Mouse (Mus musculus) layer of hippocampus, adult 8-10 months (tissue): ENCODE results near the gene Fbxw4. TPM values are rescaled to one million over a fixed set of nuclear protein-coding genes. Genes with fewer than 3 reads are reported as not detected.
"Not testable (repeated sequence)": the region's sequence is repeated elsewhere in the genome, so short reads cannot be mapped to it uniquely, and the experiment has no call there.

ENCODE experiments used
- DNase-seq, 2 experiments: peaks; one replicate each; pipeline ENCODE4 v3.0.0; 2022; ENCODE audit warnings: low spot score in 2 of 2
- total RNA-seq, 4 experiments: library from RNA; stranded (reverse); gene quantifications; 2 replicates each; pipeline ENCODE4 v1.2.4; 2022

Gene Fbxw4
- total RNA-seq, 4 experiments from 2014 or later: 37.7 to 42.2 (median 40.0) TPM

DNA sequence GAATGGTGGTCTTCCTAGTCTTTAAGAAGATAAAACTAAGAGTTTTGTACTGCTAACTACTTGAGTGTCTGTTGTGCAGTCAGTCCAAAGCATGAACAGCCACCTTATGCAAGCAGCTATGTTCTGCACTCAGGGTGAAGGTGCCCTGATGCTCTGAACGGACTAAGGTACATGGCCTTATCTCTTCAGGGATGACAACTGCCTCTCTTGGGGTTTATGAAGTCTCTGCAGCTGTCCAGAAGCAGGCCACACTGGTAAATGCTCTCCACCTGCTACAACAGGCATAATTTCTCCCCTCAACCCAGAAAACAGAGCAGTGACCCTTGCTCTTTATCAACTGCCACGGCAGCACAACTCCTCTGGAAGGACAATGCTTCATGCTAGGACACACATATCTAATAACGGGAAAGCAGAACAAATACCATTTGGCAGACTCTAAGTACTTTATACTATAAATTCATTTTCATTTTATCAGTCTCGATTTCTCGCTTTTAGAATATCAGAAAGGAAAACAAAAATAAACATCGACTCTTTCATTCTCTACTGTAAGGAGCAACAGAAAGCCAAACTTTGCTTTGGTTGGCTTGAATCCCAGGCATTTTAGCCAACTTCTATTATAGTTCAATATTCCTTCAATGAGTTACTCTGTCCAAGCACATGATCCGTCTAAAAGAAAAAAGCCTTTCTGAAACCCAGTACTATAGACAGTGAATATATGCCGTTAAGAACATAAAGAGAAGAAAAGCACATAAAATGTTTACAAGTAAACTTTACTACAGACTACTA, 3.1 kb downstream of the Fbxw4 start:
- no peak for DNase-seq

GRCm38 (mm10) chr19:45655870-45656269, 4.2 kb downstream of the Fbxw4 start:
- DNase-seq: no peak

DNA sequence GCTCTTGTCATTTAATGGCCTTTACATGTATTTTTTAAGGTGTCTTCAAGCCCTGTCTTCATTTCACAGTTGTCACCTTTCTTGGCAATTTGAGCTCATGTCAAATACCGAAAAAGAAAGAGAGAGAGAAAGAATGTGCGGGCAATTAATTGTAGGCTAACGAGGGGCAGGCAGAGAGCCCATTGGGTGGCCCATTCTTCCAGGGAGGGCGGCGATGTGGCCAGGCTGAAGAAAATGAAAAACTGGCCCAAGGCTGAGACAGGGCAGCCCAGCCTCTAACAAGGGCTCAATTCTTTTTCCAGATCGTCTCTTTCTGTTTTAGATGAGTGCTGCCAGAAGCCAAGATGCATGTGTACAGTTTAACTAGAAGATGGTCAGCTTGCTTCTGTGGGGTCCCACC, 6.1 kb downstream of the Fbxw4 start:
- DNase-seq: no peak

DNA sequence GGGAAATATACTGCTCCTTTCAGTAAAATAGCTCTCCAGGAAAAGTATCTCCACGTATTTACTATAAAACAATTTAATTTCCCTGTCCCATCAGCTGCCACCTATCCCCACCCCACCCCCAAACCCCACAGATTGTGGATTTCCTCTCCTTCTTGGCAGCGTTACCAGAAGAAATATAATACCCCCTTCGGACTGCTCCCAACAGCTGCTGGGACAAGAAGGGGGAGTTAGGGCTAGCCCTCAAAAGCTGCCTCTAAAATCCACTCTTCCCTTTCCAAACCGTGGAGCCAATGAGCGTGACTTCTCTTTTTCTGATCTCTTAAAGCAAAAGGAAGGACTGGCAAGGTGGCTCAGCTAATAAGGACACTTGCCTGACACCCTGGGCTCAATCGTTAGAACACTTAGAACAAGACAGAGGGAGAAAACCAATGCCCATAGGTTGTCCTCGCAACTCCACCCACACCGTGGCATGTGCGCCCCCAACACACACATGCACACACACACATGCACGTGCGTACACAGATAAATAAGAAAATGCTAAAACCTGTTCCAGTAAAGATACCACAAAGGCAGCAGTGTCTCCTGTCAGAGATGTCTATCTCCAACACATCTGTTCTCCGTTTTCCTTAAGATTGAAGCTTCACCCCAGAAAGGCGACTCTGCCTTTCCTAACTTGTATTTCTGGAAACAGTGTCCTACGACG, 7.7 kb downstream of the Fbxw4 start:
- DNase-seq: no peak

- no peak for DNase-seq
Observed at GRCm38 (mm10) chr19:45651524-45651923, 8.6 kb downstream of the Fbxw4 start.

GRCm38 (mm10) chr19:45649776-45650175, 10.3 kb downstream of the Fbxw4 start:
- no peak for DNase-seq

DNA sequence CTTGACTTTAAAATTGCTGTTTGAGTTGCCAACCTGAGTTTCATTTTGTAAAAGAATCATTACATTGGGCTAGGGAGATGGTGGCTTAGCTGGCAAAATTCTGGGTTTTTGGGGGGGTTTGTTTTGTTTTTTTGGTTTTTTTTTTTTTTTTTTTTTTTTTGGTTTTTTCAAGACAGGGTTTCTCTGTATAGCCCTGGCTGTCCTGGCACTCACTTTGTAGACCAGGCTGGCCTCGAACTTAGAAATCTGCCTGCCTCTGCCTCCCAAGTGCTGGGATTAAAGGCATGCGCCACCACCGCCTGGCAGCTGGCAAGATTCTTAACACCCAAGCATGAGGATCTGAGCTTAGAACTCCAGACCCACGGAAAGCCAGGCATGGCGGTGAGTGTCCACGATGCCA, 11.6 kb downstream of the Fbxw4 start:
- not testable (repeated sequence) for DNase-seq

GRCm38 (mm10) chr19:45646866-45647265, 13.2 kb downstream of the Fbxw4 start:
- DNase-seq: no peak

GRCm38 (mm10) chr19:45640691-45641090, 19.4 kb downstream of the Fbxw4 start:
- DNase-seq: no peak

DNA sequence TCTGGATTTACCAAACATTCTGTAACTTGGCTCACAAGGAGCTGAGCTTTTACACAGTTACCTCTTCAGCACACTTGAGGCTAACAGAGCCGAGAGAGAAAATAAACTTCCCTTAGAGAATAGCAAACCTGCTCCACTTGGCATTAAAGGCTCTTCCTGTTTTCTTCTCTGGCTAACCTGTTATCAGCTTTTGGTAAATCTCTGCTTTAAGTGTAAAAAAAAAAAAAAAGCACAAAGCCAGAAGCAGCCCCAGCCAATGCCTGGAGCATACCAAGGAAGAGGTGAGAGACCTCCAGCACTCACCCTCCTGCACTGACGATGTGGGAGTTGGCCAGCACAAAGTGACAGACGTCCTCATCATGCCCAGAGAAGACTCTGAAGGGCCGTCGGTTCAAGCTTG, 24.2 kb downstream of the Fbxw4 start:
- DNase-seq: no peak

GRCm38 (mm10) chr19:45631584-45631983, 28.5 kb downstream of the Fbxw4 start:
- no peak for DNase-seq

- DNase-seq: no peak
Observed at GRCm38 (mm10) chr19:45630953-45631352, 29.2 kb downstream of the Fbxw4 start.

DNA sequence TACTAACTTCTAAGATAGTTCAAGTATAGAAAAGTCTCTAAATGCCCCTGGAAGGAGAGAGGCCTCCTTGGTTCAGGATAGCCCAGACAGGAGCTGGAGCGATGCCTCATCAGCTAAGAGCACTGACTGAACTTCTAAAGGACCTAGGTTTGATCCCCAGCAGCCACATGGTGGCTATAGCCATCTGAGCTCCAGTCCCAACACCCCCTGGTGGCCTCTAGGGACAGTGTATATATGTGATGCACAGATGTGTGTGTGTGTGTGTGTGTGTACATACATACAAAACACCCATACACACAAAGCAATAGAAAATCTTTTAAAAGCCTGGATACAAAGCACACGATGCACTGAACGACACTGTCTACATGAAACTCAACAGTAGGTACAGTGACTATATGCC, 30.9 kb downstream of the Fbxw4 start:
- no peak for DNase-seq

- no peak for DNase-seq
Observed at GRCm38 (mm10) chr19:45628649-45629048, 31.5 kb downstream of the Fbxw4 start.

DNA sequence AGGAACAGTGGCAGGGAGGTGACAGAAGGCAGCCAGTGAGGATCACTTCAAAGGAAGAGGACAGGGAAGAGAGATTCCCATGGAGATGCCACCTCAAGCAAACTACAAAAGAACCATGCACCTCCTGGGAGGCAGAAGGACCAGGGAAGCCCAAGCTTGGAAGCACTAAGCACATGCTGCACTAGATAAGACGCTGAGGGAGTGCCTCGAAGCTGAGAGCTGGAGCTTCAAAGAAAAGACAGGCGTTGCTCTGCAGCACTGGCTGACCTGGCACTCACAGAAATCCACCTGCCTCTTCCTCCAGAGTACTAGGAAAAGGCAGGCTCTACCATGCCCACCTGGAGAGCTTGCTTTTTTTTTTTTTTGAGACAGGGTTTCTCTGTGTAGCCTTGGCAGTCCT, 33.1 kb downstream of the Fbxw4 start:
- DNase-seq: no peak

DNA sequence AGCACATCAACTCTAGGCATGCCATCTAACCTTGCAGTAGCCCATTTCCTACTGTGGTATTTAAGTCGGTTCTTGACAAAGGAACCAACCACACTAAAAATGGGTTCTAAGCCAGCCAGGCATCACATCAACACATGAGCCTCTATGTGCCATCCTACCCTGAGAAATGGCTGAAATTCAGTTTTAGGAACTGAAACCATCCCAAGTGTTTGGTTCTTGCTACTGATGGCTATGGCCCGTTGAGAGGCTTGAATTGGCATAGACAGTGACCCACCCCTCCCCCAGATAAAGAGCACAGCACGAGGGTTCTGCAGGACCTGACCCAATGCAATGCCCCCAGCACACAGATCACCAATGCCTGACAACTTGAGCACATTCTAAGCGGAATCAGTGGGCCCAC, 36.4 kb downstream of the Fbxw4 start:
- no peak for DNase-seq

- DNase-seq: no peak
Observed at GRCm38 (mm10) chr19:45622144-45622543, 38.0 kb downstream of the Fbxw4 start.

GRCm38 (mm10) chr19:45621061-45621460, 39.1 kb downstream of the Fbxw4 start:
- no peak for DNase-seq

GRCm38 (mm10) chr19:45619744-45620501, 40.2 kb downstream of the Fbxw4 start:
- DNase-seq: no peak

DNA sequence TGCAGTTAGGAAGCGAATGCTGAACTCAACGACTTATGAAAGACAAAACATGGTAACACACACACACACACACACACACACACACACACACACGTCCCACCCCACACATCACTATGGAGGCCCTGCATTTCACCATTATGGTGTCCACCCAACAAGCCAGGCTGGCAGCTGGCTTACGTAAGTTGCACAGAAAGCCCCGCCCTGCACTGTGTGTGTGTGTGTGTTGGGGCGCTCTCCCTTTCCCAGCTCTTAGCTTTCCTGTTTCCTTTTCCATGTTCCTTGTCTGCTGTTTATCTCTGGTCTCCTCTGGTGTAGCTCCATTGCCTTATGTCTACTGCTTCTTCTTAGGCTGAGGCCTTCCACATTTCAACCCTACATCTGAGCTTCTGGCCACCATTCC, 41.9 kb downstream of the Fbxw4 start:
- no peak for DNase-seq

GRCm38 (mm10) chr19:45616735-45617134, 43.4 kb downstream of the Fbxw4 start:
- no peak for DNase-seq

DNA sequence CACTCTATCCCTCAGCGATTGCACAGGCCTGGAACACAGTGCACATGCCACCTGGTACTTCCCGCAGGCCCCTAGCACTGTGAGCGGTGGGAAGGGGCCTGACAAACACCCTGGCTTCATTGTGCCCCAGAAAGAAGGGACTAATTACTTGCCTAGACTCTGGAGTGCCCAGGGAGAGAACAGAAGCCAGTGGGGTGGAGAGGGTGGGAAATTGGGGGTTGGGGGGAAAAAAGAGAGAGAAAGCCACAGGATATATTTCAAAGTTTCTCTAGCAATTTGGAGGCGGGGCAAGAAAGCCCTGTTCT, 43.9 kb downstream of the Fbxw4 start:
- no peak for DNase-seq
